Mouse (Mus musculus): ENCODE results near the gene Rbpjl.

DNA sequence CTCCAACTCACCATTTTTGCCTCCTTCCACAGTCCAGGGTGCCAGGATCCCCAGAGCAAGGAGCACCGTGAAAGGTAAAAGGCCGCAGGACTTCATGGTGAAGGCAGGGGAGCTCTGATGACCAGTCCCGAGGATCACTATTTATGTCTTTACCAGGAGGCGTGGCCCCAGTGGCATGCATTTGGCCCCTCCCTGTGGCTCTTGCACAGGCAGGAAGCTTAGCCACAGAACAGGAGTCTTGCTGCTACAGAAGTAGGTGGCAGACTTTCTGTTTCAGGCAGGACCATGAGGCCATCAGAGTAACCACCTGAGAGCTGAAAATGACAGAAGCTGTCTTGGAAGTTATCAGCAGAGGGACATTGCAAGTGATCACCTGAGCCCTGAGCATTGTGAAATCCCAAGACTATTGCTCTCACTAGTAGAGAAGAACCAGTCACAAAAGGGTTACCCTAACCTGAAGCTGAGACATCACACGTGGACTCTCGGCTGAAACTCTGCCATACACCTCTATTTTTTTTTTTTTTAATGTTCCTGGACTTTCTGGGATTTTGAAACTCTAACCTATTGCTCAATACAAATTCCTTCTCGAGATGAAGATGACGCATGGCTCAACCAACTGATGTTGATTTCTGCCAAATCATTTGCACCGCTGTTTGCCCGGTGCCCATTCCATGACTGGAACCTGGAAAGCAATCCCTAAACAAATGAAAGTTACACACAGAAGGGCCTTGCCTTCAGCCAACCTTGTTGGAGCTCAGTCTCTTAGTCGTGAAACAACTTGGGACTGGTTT lies 46.6 kb upstream of the Rbpjl start:
- TF ChIP-seq EP300 (IDR thresholded peaks at IDR 0.05; ENCODE audit: insufficient read depth, low read depth, low read length) (no peak), CTCF (IDR thresholded peaks at IDR 0.05) (no peak)
